Mouse (Mus musculus) ES-Bruce4 (cell line): ENCODE results near the gene Dnttip2.

ENCODE experiments used
- EP300 ChIP-seq: IDR thresholded peaks from 2 replicates; pipeline ENCODE4 v1.6.1; 2011; ENCODE audit warnings: low read depth, low read length; ENCODE audit not compliant: insufficient read depth
- POLR2A ChIP-seq: IDR thresholded peaks from one replicate; pipeline ENCODE4 v1.8.1; 2011; ENCODE audit warnings: low read length; ENCODE audit not compliant: insufficient read depth

DNA sequence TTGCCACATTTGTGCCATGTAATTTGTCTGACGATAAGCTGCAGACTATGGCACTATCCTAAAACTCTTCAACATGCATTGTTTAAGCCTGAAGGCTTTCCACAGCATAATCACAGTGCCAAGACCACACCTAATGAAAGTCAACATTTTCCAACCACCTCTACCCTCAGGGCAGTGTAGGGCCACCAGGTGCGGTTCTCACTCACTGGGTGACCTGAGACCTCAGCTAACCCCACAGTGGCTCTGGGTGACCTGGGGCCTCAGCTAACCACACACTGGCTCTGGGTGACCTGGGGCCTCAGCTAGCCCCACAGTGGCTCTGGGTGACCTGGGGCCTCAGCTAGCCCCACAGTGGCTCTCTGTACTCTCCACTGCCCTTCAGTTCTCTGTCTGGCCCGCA is 50.3 kb downstream of the Dnttip2 start:
- TF ChIP-seq POLR2A (no peak), EP300 (no peak)
